In genomic region chr9:73025818-73026636, GRCm38 (mm10) we compare ENCODE assay signal across 8 mouse cellular contexts. TPM values are rescaled to one million over a fixed set of nuclear protein-coding genes. Genes with fewer than 3 reads are reported as not detected.
A peak's percentile ranks its signal among the peaks of the same experiment; 100 is the strongest.
DNase-seq lines count a peak whose midpoint lies in the region; ATAC-seq lines count a peak whose summit lies in the region.

No protein-coding gene starts in this region.

- no peak overlapping the region for H3K9ac ChIP-seq in hindbrain, embryonic 12.5 days
- H3K9ac ChIP-seq in neural tube, embryonic 11.5 days (ENCODE audit: low read length): no peak overlapping the region

- H3K4me2 ChIP-seq in hindbrain, embryonic 12.5 days (replicated peaks): peak overlapping the region; percentile 21
- H3K4me2 ChIP-seq in neural tube, embryonic 11.5 days (ENCODE audit: low read depth): no peak overlapping the region

- ATAC-seq in hindbrain, embryonic 12.5 days (ENCODE audit: low FRiP score): peak; percentile 77
- no peak for ATAC-seq in neural tube, embryonic 11.5 days (ENCODE audit: insufficient read depth, low FRiP score, low TSS enrichment)
- ATAC-seq in granulocyte monocyte progenitor cell, adult 5-6 weeks (replicated peaks; ENCODE audit: poor library complexity, severe bottlenecking): no peak

- H3K36me3 ChIP-seq in embryonic facial prominence, embryonic 10.5 days (replicated peaks): peaks cover 42% of the 10 kb centered on the region
- peaks cover 26% of the 10 kb centered on the region for H3K36me3 ChIP-seq in hindbrain, embryonic 12.5 days
- no peaks in the 10 kb centered on the region; the same call in 1 of the 2 replicates for H3K36me3 ChIP-seq in neural tube, embryonic 11.5 days (ENCODE audit: control insufficient read depth, insufficient read depth, low read length)

- DNase-seq in layer of hippocampus, adult 11-12 months (ENCODE audit: low spot score): peak; percentile 29
- no peak for DNase-seq in layer of hippocampus, adult 9-10 months (ENCODE audit: low spot score)
- DNase-seq in embryonic facial prominence, embryonic 10.5 days (ENCODE audit: low spot score): peak; percentile 37
- DNase-seq in neural tube, embryonic 11.5 days (ENCODE audit: low spot score): peak; percentile 20
- DNase-seq in thymus, postnatal 4 days: no peak
- DNase-seq in adrenal gland, adult 2 months: no peak

- no peaks in the 10 kb centered on the region for H3K9me3 ChIP-seq in embryonic facial prominence, embryonic 10.5 days
- H3K9me3 ChIP-seq in hindbrain, embryonic 12.5 days (replicated peaks): no peaks in the 10 kb centered on the region
- H3K9me3 ChIP-seq in neural tube, embryonic 11.5 days (ENCODE audit: control insufficient read depth, low read length): no peaks in the 10 kb centered on the region

- peaks cover 9% of the 10 kb centered on the region for H3K4me1 ChIP-seq in embryonic facial prominence, embryonic 10.5 days
- 0 out of 2 replicates have a peak, but pooled peaks cover 5% of the 10 kb centered on the region for H3K4me1 ChIP-seq in hindbrain, embryonic 12.5 days
- no peaks in the 10 kb centered on the region for H3K4me1 ChIP-seq in neural tube, embryonic 11.5 days (ENCODE audit: control insufficient read depth, insufficient read depth, low read length)

- WGBS in embryonic facial prominence, embryonic 10.5 days: 23% methylated on average over 17 of the region's 17 CpGs
- 24% methylated on average over 16 of the region's 17 CpGs for WGBS in hindbrain, embryonic 12.5 days
- 21% methylated on average over 17 of the region's 17 CpGs for WGBS in neural tube, embryonic 11.5 days

- H3K27me3 ChIP-seq in embryonic facial prominence, embryonic 10.5 days (replicated peaks; ENCODE audit: low read depth, poor library complexity, severe bottlenecking): no peaks in the 10 kb centered on the region
- no peaks in the 10 kb centered on the region for H3K27me3 ChIP-seq in hindbrain, embryonic 12.5 days
- no peaks in the 10 kb centered on the region for H3K27me3 ChIP-seq in neural tube, embryonic 11.5 days (ENCODE audit: control insufficient read depth, insufficient read depth, low read length)

- peak overlapping the region; percentile 32; the same call in 1 of the 2 replicates for H3K4me3 ChIP-seq in embryonic facial prominence, embryonic 10.5 days
- H3K4me3 ChIP-seq in hindbrain, embryonic 12.5 days: no peak overlapping the region
- no peak overlapping the region for H3K4me3 ChIP-seq in neural tube, embryonic 11.5 days (ENCODE audit: low read depth, low read length)

- no peak overlapping the region for H3K27ac ChIP-seq in embryonic facial prominence, embryonic 10.5 days (replicated peaks)
- H3K27ac ChIP-seq in hindbrain, embryonic 12.5 days: no peak overlapping the region
- no peak overlapping the region for H3K27ac ChIP-seq in neural tube, embryonic 11.5 days (ENCODE audit: low read depth, low read length)

RNA-seq across cellular contexts. Expression of gene Pigb, which starts 14.2 kb away (rescaled TPM):
- 15.0 and 17.4 TPM in 2 replicates for polyA plus RNA-seq in embryonic facial prominence, embryonic 10.5 days (2016; fragmentation: Nextera tagmentation; extraction: Ambion mirVana)
- polyA plus RNA-seq in hindbrain, embryonic 12.5 days (2016; fragmentation: Nextera tagmentation; extraction: Ambion mirVana): 14.0 and 15.1 TPM in 2 replicates
- 16.1 and 17.7 TPM in 2 replicates for polyA plus RNA-seq in neural tube, embryonic 11.5 days (2014; fragmentation: Nextera tagmentation; extraction: Ambion mirVana)
- 32.5 and 38.2 TPM in 2 replicates for total RNA-seq in granulocyte monocyte progenitor cell, adult 5-6 weeks (2014; fragmentation: Nextera tagmentation)
- total RNA-seq in granulocyte monocyte progenitor cell, adult 5-6 weeks (2017): 7.3 and 9.1 TPM in 2 replicates
- 10 to 100 TPM; 13.3 to 14.7 TPM for total RNA-seq in adrenal gland, adult 2 months (2021)
- 7.2 and 9.6 TPM in 2 replicates for polyA plus RNA-seq in adrenal gland, adult 2 months (2012; rRNA removed)

RNA-seq across cellular contexts. Expression of gene Rab27a, which starts 18.6 kb away (rescaled TPM):
- polyA plus RNA-seq in embryonic facial prominence, embryonic 10.5 days (2016; fragmentation: Nextera tagmentation; extraction: Ambion mirVana): 3.0 and 5.3 TPM in 2 replicates
- 2.9 and 4.3 TPM in 2 replicates for polyA plus RNA-seq in hindbrain, embryonic 12.5 days (2016; fragmentation: Nextera tagmentation; extraction: Ambion mirVana)
- 0.66 and 0.92 TPM in 2 replicates for polyA plus RNA-seq in neural tube, embryonic 11.5 days (2014; fragmentation: Nextera tagmentation; extraction: Ambion mirVana)
- 92.8 and 93.0 TPM in 2 replicates for total RNA-seq in granulocyte monocyte progenitor cell, adult 5-6 weeks (2014; fragmentation: Nextera tagmentation)
- total RNA-seq in granulocyte monocyte progenitor cell, adult 5-6 weeks (2017): 171 and 187 TPM in 2 replicates
- 10 to 100 TPM; 36.2 to 36.8 TPM for total RNA-seq in adrenal gland, adult 2 months (2021)
- 3.3 and 5.5 TPM in 2 replicates for polyA plus RNA-seq in adrenal gland, adult 2 months (2012; rRNA removed)

RNA-seq across cellular contexts. Expression of gene Ccpg1, which starts 40.8 kb away (rescaled TPM):
- 14.1 and 17.1 TPM in 2 replicates for polyA plus RNA-seq in embryonic facial prominence, embryonic 10.5 days (2016; fragmentation: Nextera tagmentation; extraction: Ambion mirVana)
- polyA plus RNA-seq in hindbrain, embryonic 12.5 days (2016; fragmentation: Nextera tagmentation; extraction: Ambion mirVana): 38.7 and 44.3 TPM in 2 replicates
- 20.4 and 28.8 TPM in 2 replicates for polyA plus RNA-seq in neural tube, embryonic 11.5 days (2014; fragmentation: Nextera tagmentation; extraction: Ambion mirVana)
- total RNA-seq in granulocyte monocyte progenitor cell, adult 5-6 weeks (2014; fragmentation: Nextera tagmentation): 27.1 and 35.0 TPM in 2 replicates
- 39.2 and 42.6 TPM in 2 replicates for total RNA-seq in granulocyte monocyte progenitor cell, adult 5-6 weeks (2017)
- total RNA-seq in adrenal gland, adult 2 months (2021): 100 to 1,000 TPM; 135 to 141 TPM
- 8.3 and 11.3 TPM in 2 replicates for polyA plus RNA-seq in adrenal gland, adult 2 months (2012; rRNA removed)

RNA-seq across cellular contexts. Expression of gene Ccpg1os, which starts 40.8 kb away (rescaled TPM):
- polyA plus RNA-seq in embryonic facial prominence, embryonic 10.5 days (2016; fragmentation: Nextera tagmentation; extraction: Ambion mirVana): 15.1 and 16.1 TPM in 2 replicates
- polyA plus RNA-seq in hindbrain, embryonic 12.5 days (2016; fragmentation: Nextera tagmentation; extraction: Ambion mirVana): 26.5 and 27.9 TPM in 2 replicates
- 19.0 and 19.7 TPM in 2 replicates for polyA plus RNA-seq in neural tube, embryonic 11.5 days (2014; fragmentation: Nextera tagmentation; extraction: Ambion mirVana)
- total RNA-seq in granulocyte monocyte progenitor cell, adult 5-6 weeks (2014; fragmentation: Nextera tagmentation): 11.3 and 24.2 TPM in 2 replicates
- 4.4 and 11.3 TPM in 2 replicates for total RNA-seq in granulocyte monocyte progenitor cell, adult 5-6 weeks (2017)
- 10 to 100 TPM; 21.7 to 25.3 TPM for total RNA-seq in adrenal gland, adult 2 months (2021)
- polyA plus RNA-seq in adrenal gland, adult 2 months (2012; rRNA removed): 8.6 and 10.5 TPM in 2 replicates

Comparison
In these comparisons a context has a peak if more than half of its experiments do, and no peak if none do; other contexts are left out.
1. DNase-seq: peak in layer of hippocampus, adult 11-12 months (single experiment), embryonic facial prominence, embryonic 10.5 days (single experiment) and neural tube, embryonic 11.5 days (single experiment); none in layer of hippocampus, adult 9-10 months (single experiment), thymus, postnatal 4 days (single experiment) and adrenal gland, adult 2 months (single experiment).